Mouse (Mus musculus) stomach, embryonic 16.5 days (tissue): ENCODE measurements around the gene Enpp3. TPM values are rescaled to one million over a fixed set of nuclear protein-coding genes. Genes with fewer than 3 reads are reported as not detected.

Experiments
- ATAC-seq: fragments of 200-750 bp; cut with Nextera tagmentation; 2 replicates; pipeline ENCODE4 v1.8.0; 2017; ENCODE audit warnings: moderate number of reproducible peaks, moderate TSS enrichment; ENCODE audit not compliant: insufficient read depth, low FRiP score
- H3K27ac ChIP-seq: fragments of 300-500 bp; sonication (generic); 2 replicates; pipeline ENCODE4 v1.5.1; 2014; ENCODE audit warnings: low read length
- H3K27me3 ChIP-seq: fragments of 300-500 bp; sonication (generic); 2 replicates; pipeline ENCODE4 v1.6.1; 2014; ENCODE audit warnings: low read length, control low read depth, mixed read lengths; ENCODE audit not compliant: control insufficient read depth, insufficient read depth
- H3K36me3 ChIP-seq: fragments of 300-500 bp; sonication (generic); 2 replicates; pipeline ENCODE4 v1.6.1; 2014; ENCODE audit warnings: low read length; ENCODE audit not compliant: control insufficient read depth, insufficient read depth
- H3K4me1 ChIP-seq: fragments of 300-500 bp; sonication (generic); 2 replicates; pipeline ENCODE4 v1.6.1; 2014; ENCODE audit warnings: low read length, control low read depth, mixed read lengths; ENCODE audit not compliant: control insufficient read depth, insufficient read depth
- H3K4me2 ChIP-seq: fragments of 300-500 bp; sonication (generic); 2 replicates; pipeline ENCODE4 v1.6.1; 2014; ENCODE audit warnings: low read depth, low read length, mixed read lengths
- H3K4me3 ChIP-seq: fragments of 300-500 bp; sonication (generic); replicated peaks from 2 replicates; pipeline ENCODE4 v1.5.1; 2014; ENCODE audit warnings: mild to moderate bottlenecking, low read length
- H3K9ac ChIP-seq: fragments of 300-500 bp; sonication (generic); 2 replicates; pipeline ENCODE4 v1.6.1; 2014; ENCODE audit warnings: low read length
- H3K9me3 ChIP-seq: fragments of 300-500 bp; sonication (generic); replicated peaks from 2 replicates; pipeline ENCODE4 v1.6.1; 2016; ENCODE audit warnings: low read length, control low read depth; ENCODE audit not compliant: control insufficient read depth
- WGBS: fragments of 180-500 bp; shearing (Covaris S2); extraction: QIAGEN DNeasy Blood & Tissue Kit; methylation state at CpG from one replicate; pipeline ENCODE4 v1.1.7; 2014; 5-methylcytosine and 5-hydroxymethylcytosine counted together
- polyA plus RNA-seq: library from polyadenylated mRNA; unstranded; fragments of >200 nt; fragmentation: Nextera tagmentation; extraction: Ambion mirVana; gene quantifications from 2 replicates; pipeline ENCODE4 v1.2.1, GENCODE M21; 2015

Gene Enpp3
- polyA plus RNA-seq, 1 experiment from 2014 or later: 10.5 TPM

DNA sequence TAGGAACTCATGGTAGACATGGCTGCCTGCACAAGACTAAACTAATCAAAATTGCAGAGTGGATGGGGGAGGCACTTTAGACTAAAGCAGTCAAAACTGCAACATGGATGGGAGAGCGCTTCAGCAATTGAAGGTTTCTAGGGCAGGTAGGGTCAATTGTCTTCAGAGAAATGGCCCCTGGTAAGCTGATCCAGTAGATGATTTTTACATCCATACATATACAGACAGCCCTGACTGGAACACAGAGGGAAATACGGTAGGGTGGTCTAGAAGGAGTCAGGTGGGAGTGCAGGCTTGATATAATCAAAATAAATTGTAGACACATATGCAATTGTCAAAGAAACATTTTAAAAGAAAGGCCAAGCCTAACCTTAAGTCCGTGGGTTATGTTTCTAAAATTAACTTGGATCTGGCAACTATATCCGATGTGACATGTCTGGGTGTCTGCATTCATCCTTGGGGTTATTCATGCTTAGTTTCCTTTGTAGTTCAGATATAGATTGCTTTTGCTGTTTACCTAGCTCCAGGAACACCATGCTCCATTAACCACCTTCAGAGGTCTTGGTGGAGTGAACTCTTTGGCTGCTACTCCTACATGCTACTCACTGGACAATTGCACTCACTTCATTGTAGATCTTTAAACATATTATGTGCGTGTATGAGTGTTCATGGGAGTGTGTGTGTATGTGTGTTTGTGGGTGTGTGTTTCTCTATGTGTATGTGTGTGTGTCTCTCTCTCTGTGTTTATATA is 107.4 kb downstream of the Enpp3 start:
- H3K4me1 ChIP-seq: no peaks in the 10 kb centered on the region
- no peak overlapping the region for H3K4me3 ChIP-seq
- no peak for ATAC-seq
- H3K27ac ChIP-seq: no peak overlapping the region
- H3K36me3 ChIP-seq: no peaks in the 10 kb centered on the region
- no peak overlapping the region for H3K4me2 ChIP-seq
- H3K9ac ChIP-seq: no peak overlapping the region
- WGBS: 80% methylated on average over 5 of the region's 5 CpGs
- H3K9me3 ChIP-seq: no peaks in the 10 kb centered on the region
- H3K27me3 ChIP-seq: no peaks in the 10 kb centered on the region

DNA sequence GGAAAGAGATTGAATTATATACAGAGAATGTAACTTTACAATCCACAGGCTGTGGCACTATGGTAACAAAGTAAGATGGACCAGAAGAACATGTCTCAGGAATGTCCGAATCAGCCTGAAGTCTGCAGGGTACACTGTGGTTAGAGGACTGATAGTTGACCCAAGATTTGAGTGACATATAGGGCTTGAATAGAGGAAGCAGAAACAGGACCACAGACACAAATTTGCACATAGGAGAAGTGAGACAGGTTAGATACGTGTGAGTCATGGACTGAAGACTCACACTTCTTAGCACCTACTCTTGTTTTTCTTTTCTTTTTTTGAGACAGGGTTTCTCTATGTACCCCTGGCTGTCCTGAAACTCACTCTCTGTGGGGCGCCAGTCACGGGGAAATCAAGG is 115.1 kb downstream of the Enpp3 start:
- Histone ChIP-seq H3K4me2 (no peak overlapping the region), H3K4me1 (no peaks in the 10 kb centered on the region), H3K9me3 (no peaks in the 10 kb centered on the region), H3K36me3 (no peaks in the 10 kb centered on the region), H3K9ac (no peak overlapping the region), H3K4me3 (no peak overlapping the region), H3K27ac (no peak overlapping the region), H3K27me3 (no peaks in the 10 kb centered on the region)
- ATAC-seq: no peak
- 83% methylated on average over 4 of the region's 4 CpGs for WGBS

DNA sequence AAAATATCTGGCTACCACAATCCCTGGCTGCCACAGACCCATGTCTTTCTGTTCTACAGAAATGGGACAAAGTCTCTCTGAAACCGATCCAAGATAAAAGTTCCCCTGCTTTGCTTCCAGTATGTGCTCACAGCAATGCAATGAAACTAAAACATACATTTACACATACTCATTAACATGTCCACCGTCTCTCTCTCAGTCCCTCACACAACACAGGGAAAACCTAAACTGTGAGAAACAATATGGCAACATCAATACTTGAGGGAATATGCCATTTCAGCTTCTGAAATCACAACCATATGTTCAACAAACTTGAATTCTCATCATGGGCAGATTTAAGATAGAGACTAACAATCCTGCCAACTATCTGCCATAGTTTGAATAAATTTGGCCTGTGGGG is 117.4 kb downstream of the Enpp3 start:
- Histone ChIP-seq H3K4me2 (no peak overlapping the region), H3K36me3 (no peaks in the 10 kb centered on the region), H3K9ac (no peak overlapping the region), H3K27me3 (no peaks in the 10 kb centered on the region), H3K27ac (no peak overlapping the region), H3K4me1 (no peaks in the 10 kb centered on the region), H3K9me3 (no peaks in the 10 kb centered on the region), H3K4me3 (no peak overlapping the region)
- 89% methylated on average over 2 of the region's 2 CpGs for WGBS
- ATAC-seq: no peak

Other genes starting within 250 kb of the Enpp3 start
- 16.9 and 17.1 TPM in 2 replicates for gene Ccn2, start 247.4 kb downstream of the Enpp3 start, polyA plus RNA-seq
- gene Enpp1, start 130.7 kb downstream of the Enpp3 start, polyA plus RNA-seq: 7.1 and 7.6 TPM in 2 replicates
- 17.4 and 17.8 TPM in 2 replicates for gene Med23, start 27.2 kb upstream of the Enpp3 start, polyA plus RNA-seq
- gene Arg1, start 84.7 kb upstream of the Enpp3 start, polyA plus RNA-seq: 134 and 268 TPM in 2 replicates